In genomic region chr1:160978071-160978735, GRCm38 (mm10) we compare ENCODE assay signal across 24 mouse cellular contexts. TPM values are rescaled to one million over a fixed set of nuclear protein-coding genes. Genes with fewer than 3 reads are reported as not detected.
DNase-seq lines count a peak whose midpoint lies in the region; ATAC-seq and TF ChIP-seq lines count a peak whose summit lies in the region.
"Had no signal": no experiment of that assay in that cellular context is flagged by ENCODE, and none has a peak within 500 bp of the region (broad histone marks: within the 10 kb centered on the region; RNA-seq: fewer than 3 reads in every experiment).

Gene Serpinc1 (plus strand): TSS chr1:160978585.

- TF ChIP-seq EP300 in liver, postnatal 0 days (IDR thresholded peaks at IDR 0.05; ENCODE audit: low read depth) = peak; percentile 41; the same call in 1 of the 2 replicates

- H3K9ac ChIP-seq in intestine, embryonic 16.5 days (ENCODE audit: low read depth, low read length) = no peak within 1 kb of the TSS
- H3K9ac ChIP-seq in intestine, embryonic 15.5 days = no peak within 1 kb of the TSS
- no peak within 1 kb of the TSS for H3K9ac ChIP-seq in liver, embryonic 11.5 days (ENCODE audit: low read depth, low read length)
- no peak within 1 kb of the TSS for H3K9ac ChIP-seq in liver, postnatal 0 days (replicated peaks)
- H3K9ac ChIP-seq: forebrain, postnatal 0 days; heart, embryonic 13.5 days; limb, embryonic 13.5 days; lung, embryonic 15.5 days; neural tube, embryonic 12.5 days had no signal

- no peaks in the 10 kb centered on the region for H3K27me3 ChIP-seq in intestine, embryonic 16.5 days (replicated peaks; ENCODE audit: control insufficient read depth, insufficient read depth, low read length)
- H3K27me3 ChIP-seq in intestine, embryonic 15.5 days (replicated peaks) = no peaks in the 10 kb centered on the region
- no peaks in the 10 kb centered on the region for H3K27me3 ChIP-seq in liver, embryonic 11.5 days (replicated peaks; ENCODE audit: control insufficient read depth, insufficient read depth, low read length)
- H3K27me3 ChIP-seq in liver, postnatal 0 days (ENCODE audit: insufficient read depth, low read length) = no peaks in the 10 kb centered on the region
- H3K27me3 ChIP-seq: heart, embryonic 13.5 days; limb, embryonic 13.5 days; lung, embryonic 15.5 days; neural tube, embryonic 12.5 days; Patski had no signal

- no peaks in the 10 kb centered on the region for H3K4me1 ChIP-seq in intestine, embryonic 16.5 days (ENCODE audit: control insufficient read depth, insufficient read depth, low read length)
- H3K4me1 ChIP-seq in intestine, embryonic 15.5 days (replicated peaks) = no peaks in the 10 kb centered on the region
- H3K4me1 ChIP-seq in liver, embryonic 11.5 days (replicated peaks; ENCODE audit: control insufficient read depth, insufficient read depth, low read length) = no peaks in the 10 kb centered on the region
- peaks cover 12% of the 10 kb centered on the region for H3K4me1 ChIP-seq in liver, postnatal 0 days (ENCODE audit: insufficient read depth)
- H3K4me1 ChIP-seq: heart, embryonic 13.5 days; lung, embryonic 15.5 days; neural tube, embryonic 12.5 days had no signal

- no peak within 1 kb of the TSS for H3K4me3 ChIP-seq in intestine, embryonic 16.5 days (ENCODE audit: low read length)
- H3K4me3 ChIP-seq in intestine, embryonic 15.5 days (replicated peaks) = no peak within 1 kb of the TSS
- H3K4me3 ChIP-seq in liver, embryonic 11.5 days (ENCODE audit: low read depth, low read length) = no peak within 1 kb of the TSS
- H3K4me3 ChIP-seq in liver, postnatal 0 days (ENCODE audit: low read depth, low read length) = no peak within 1 kb of the TSS
- H3K4me3 ChIP-seq: heart, embryonic 13.5 days; limb, embryonic 13.5 days; lung, embryonic 15.5 days; neural tube, embryonic 12.5 days had no signal

- TF ChIP-seq CTCF in liver, postnatal 0 days (IDR thresholded peaks at IDR 0.05; ENCODE audit: low read depth) = no peak

- peak; percentile 89 for ATAC-seq in intestine, embryonic 16.5 days
- ATAC-seq in intestine, embryonic 15.5 days = no peak; the same call in 1 of the 2 replicates
- no peak for ATAC-seq in liver, embryonic 11.5 days (replicated peaks; ENCODE audit: low FRiP score)
- ATAC-seq in liver, postnatal 0 days = peak; percentile 61
- ATAC-seq: forebrain, postnatal 0 days; hindbrain, postnatal 0 days; Patski had no signal

- no peaks in the 10 kb centered on the region for H3K36me3 ChIP-seq in intestine, embryonic 16.5 days (ENCODE audit: control insufficient read depth, insufficient read depth, low read length)
- no peaks in the 10 kb centered on the region for H3K36me3 ChIP-seq in intestine, embryonic 15.5 days
- H3K36me3 ChIP-seq in liver, embryonic 11.5 days (ENCODE audit: control insufficient read depth, insufficient read depth, low read length) = no peaks in the 10 kb centered on the region
- no peaks in the 10 kb centered on the region for H3K36me3 ChIP-seq in liver, postnatal 0 days (replicated peaks; ENCODE audit: insufficient read depth, low read length)

- no peak for DNase-seq in adrenal gland, postnatal 14 days
- DNase-seq in adrenal gland, adult (ENCODE audit: inconsistent age in 2 of 2, low spot score in 1 of 2) = no peak
- no peak for DNase-seq in liver, embryonic 11.5 days (ENCODE audit: low spot score)
- DNase-seq in liver, postnatal 0 days = no peak
- DNase-seq in retina, embryonic 14.5 days (ENCODE audit: low spot score) = no peak
- no peak for DNase-seq in MN1 (ENCODE audit: low spot score)
- DNase-seq: cerebellum, adult 11-12 months; cerebellum, postnatal 10 days; forebrain, postnatal 0 days; heart, postnatal 14 days; kidney, adult 18-20 months; layer of hippocampus, adult 9-11 months; lung, postnatal 4 days; midbrain, embryonic 14.5 days; thymus, adult 18-20 months had no signal

- H3K9me3 ChIP-seq in intestine, embryonic 16.5 days (ENCODE audit: control insufficient read depth, low read length) = no peaks in the 10 kb centered on the region
- H3K9me3 ChIP-seq in intestine, embryonic 15.5 days = no peaks in the 10 kb centered on the region
- H3K9me3 ChIP-seq in liver, embryonic 11.5 days (ENCODE audit: control insufficient read depth, low read length) = no peaks in the 10 kb centered on the region
- H3K9me3 ChIP-seq in liver, postnatal 0 days (ENCODE audit: low read length) = no peaks in the 10 kb centered on the region
- H3K9me3 ChIP-seq: heart, embryonic 13.5 days; limb, embryonic 13.5 days; lung, embryonic 15.5 days; neural tube, embryonic 12.5 days had no signal

- WGBS in intestine, embryonic 16.5 days = 80% methylated on average over 4 of the region's 4 CpGs
- whole genome bisulfite sequencing in intestine, embryonic 15.5 days = 80% methylated on average over 4 of the region's 4 CpGs
- WGBS in liver, embryonic 11.5 days = 83% methylated on average over 4 of the region's 4 CpGs
- 63% methylated on average over 4 of the region's 4 CpGs for WGBS in liver, postnatal 0 days (ENCODE audit: insufficient replicate concordance)

- H3K27ac ChIP-seq in intestine, embryonic 16.5 days (ENCODE audit: low read length) = no peak within 1 kb of the TSS
- no peak within 1 kb of the TSS for H3K27ac ChIP-seq in intestine, embryonic 15.5 days
- H3K27ac ChIP-seq in liver, embryonic 11.5 days (ENCODE audit: low read depth, low read length) = no peak within 1 kb of the TSS
- peak within 1 kb of the TSS; percentile 79 for H3K27ac ChIP-seq in liver, postnatal 0 days (ENCODE audit: low read depth)
- H3K27ac ChIP-seq: heart, embryonic 13.5 days; hindbrain, postnatal 0 days; kidney, postnatal 0 days; limb, embryonic 13.5 days; lung, embryonic 15.5 days; neural tube, embryonic 12.5 days had no signal

- H3K4me2 ChIP-seq in intestine, embryonic 16.5 days (ENCODE audit: low read depth, low read length) = no peak within 1 kb of the TSS
- H3K4me2 ChIP-seq in intestine, embryonic 15.5 days (replicated peaks) = no peak within 1 kb of the TSS
- H3K4me2 ChIP-seq in liver, embryonic 11.5 days = no peak within 1 kb of the TSS
- H3K4me2 ChIP-seq in liver, postnatal 0 days (ENCODE audit: low read depth, low read length) = no peak within 1 kb of the TSS
- H3K4me2 ChIP-seq: heart, embryonic 13.5 days; limb, embryonic 13.5 days; lung, embryonic 15.5 days; neural tube, embryonic 12.5 days had no signal

RNA-seq across cellular contexts. Expression of gene Serpinc1, which starts in this region (rescaled TPM):
- total RNA-seq in adrenal gland, postnatal 14 days (2021) = 25.9 and 489 TPM in 2 replicates
- polyA plus RNA-seq in intestine, embryonic 16.5 days (2015; fragmentation: Nextera tagmentation; extraction: Ambion mirVana) = 5.4 and 16.6 TPM in 2 replicates
- polyA plus RNA-seq in intestine, embryonic 15.5 days (2015; fragmentation: Nextera tagmentation; extraction: Ambion mirVana) = 7.0 and 11.8 TPM in 2 replicates
- polyA plus RNA-seq in liver, embryonic 11.5 days (2014; fragmentation: Nextera tagmentation; extraction: Ambion mirVana) = 209 and 215 TPM in 2 replicates
- 3,100 and 3,165 TPM in 2 replicates for polyA plus RNA-seq in liver, postnatal 0 days (2015; fragmentation: Nextera tagmentation; extraction: Ambion mirVana)

Comparison
In these comparisons a context has a peak if more than half of its experiments do, and no peak if none do; other contexts are left out.
1. RNA of gene Serpinc1 (polyA plus RNA-seq): 3,100 to 3,165 TPM in liver, postnatal 0 days; 209 to 215 TPM in liver, embryonic 11.5 days, 5.4 to 16.6 TPM in intestine, embryonic 16.5 days and 7.0 to 11.8 TPM in intestine, embryonic 15.5 days; every median in the first group is over 10 times any median in the second.
2. ATAC-seq: peak in intestine, embryonic 16.5 days (single experiment) and liver, postnatal 0 days (single experiment); none in intestine, embryonic 15.5 days (single experiment) and liver, embryonic 11.5 days (single experiment).